Mouse (Mus musculus) midbrain, embryonic 10.5 days (tissue): Measurements from ENCODE around the gene Mis18a. TPM values are rescaled to one million over a fixed set of nuclear protein-coding genes. Genes with fewer than 3 reads are reported as not detected.

ENCODE experiments used
- DNase-seq: peaks from one replicate; pipeline ENCODE4 v3.0.0-alpha.2; 2017; ENCODE audit warnings: low spot score
- H3K27ac ChIP-seq: fragments of 300-500 bp; sonication (generic); replicated peaks from 2 replicates; pipeline ENCODE4 v1.5.1; 2016; ENCODE audit warnings: mild to moderate bottlenecking
- H3K27me3 ChIP-seq: fragments of 300-500 bp; sonication (generic); 2 replicates; pipeline ENCODE4 v1.6.1; 2016; ENCODE audit warnings: low read depth, mild to moderate bottlenecking; ENCODE audit not compliant: poor library complexity, severe bottlenecking
- H3K36me3 ChIP-seq: fragments of 300-500 bp; sonication (generic); 2 replicates; pipeline ENCODE4 v1.6.1; 2016; ENCODE audit warnings: mild to moderate bottlenecking, moderate library complexity
- H3K4me1 ChIP-seq: fragments of 300-500 bp; sonication (generic); 2 replicates; pipeline ENCODE4 v1.6.1; 2016
- H3K4me3 ChIP-seq: fragments of 300-500 bp; sonication (generic); 2 replicates; pipeline ENCODE4 v1.5.1; 2016; ENCODE audit warnings: mild to moderate bottlenecking, moderate library complexity
- H3K9me3 ChIP-seq: fragments of 300-500 bp; sonication (generic); replicated peaks from 2 replicates; pipeline ENCODE4 v1.6.1; 2016; ENCODE audit warnings: mild to moderate bottlenecking
- WGBS: fragments of 180-500 bp; shearing (Covaris S2); methylation state at CpG from one replicate; pipeline ENCODE4 v1.1.7; 2016; 5-methylcytosine and 5-hydroxymethylcytosine counted together
- polyA plus RNA-seq: library from polyadenylated mRNA; unstranded; fragments of >200 nt; fragmentation: Nextera tagmentation; extraction: Ambion mirVana; gene quantifications from 2 replicates; pipeline ENCODE4 v1.2.1, GENCODE M21; 2016

Mis18a gene
- 87.7 and 106 TPM in 2 replicates for polyA plus RNA-seq

DNA sequence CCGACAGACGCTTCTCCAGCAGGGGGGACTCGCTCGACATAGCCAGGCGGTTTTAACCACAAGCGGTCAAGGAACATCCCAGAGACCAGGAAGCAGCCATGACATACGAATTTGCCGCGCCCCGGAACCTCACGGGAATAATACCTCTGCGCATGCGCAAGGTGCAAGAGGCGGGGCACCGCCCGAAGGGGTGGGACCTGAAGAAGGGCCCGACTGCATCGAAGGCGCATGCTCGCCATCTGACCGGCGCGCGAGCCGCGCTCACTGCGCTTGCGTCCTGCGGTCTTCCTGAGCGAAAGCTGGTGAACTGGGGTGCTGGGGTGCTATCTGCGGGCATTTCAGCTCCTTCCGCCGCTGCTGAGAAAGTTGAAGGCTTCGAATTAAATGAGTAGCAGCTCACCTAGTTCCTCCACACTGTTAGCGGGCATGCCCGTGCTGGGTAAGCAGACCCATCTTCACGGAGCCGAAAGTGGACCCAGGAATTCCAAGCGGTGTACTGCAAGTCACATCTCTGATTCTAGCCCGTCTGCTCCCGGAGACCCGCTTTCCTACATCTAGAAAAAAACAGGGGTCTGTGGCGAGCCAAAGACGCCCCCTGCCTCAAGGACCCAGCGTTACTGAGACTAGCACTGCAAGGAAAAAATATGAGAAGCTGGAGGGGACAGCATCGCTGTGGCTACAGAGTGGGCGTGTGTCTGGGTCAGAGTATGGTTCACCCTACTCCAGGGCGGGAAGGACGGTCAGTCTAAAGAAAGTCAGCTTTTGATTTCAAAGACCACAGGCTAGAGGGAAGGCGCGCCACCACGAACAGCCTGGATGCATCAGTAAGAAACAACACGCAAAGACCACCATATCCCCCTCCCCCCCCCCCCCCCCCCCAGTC is at the start of gene Mis18a:
Mis18a (minus strand) TSS at position 172 of the 883 bp plus-strand sequence.
- peak; percentile 97 for DNase-seq
- Histone ChIP-seq H3K4me1 (peaks cover 13% of the 10 kb centered on the region), H3K36me3 (peaks cover 31% of the 10 kb centered on the region), H3K4me3 (peak within 1 kb of the TSS; percentile 85), H3K27me3 (no peaks in the 10 kb centered on the region), H3K27ac (peak within 1 kb of the TSS; percentile 88), H3K9me3 (peaks cover 9% of the 10 kb centered on the region; the same call in 1 of the 2 replicates)
- 3% methylated on average over 53 of the region's 53 CpGs for WGBS

DNA sequence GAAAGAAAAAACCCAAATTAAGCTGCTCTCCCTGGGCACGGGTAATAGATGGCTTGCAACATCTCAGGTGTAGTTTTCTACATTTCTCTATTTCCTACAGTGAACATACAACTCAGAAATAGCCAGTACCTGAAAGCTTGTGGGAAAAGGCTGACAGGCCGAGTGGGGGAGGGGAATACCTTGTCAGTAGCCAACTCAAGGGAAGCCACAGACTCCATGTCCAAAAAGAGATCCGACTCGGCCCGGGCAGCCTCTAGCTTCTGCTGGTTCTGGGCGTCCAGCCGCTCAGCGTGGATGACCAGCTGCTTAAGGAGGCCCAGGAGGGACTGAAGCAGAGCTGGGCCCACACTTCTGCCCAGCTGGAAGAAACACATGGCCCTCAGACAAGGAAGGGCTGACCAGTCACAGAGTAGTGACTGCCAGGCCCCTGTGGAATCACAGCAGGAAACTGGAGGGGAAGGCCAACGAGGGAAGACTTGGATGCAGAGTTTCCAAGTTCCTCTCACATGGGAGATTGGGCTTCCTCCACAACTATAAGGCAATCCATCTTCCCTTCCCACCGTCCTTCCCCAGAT is 48.8 kb upstream of the Mis18a start:
- Histone ChIP-seq H3K4me1 (peaks cover 11% of the 10 kb centered on the region), H3K36me3 (peaks cover 100% of the 10 kb centered on the region), H3K4me3 (no peak overlapping the region), H3K27ac (no peak overlapping the region), H3K9me3 (no peaks in the 10 kb centered on the region), H3K27me3 (no peaks in the 10 kb centered on the region)
- 87% methylated on average over 10 of the region's 10 CpGs for WGBS
- DNase-seq: no peak

DNA sequence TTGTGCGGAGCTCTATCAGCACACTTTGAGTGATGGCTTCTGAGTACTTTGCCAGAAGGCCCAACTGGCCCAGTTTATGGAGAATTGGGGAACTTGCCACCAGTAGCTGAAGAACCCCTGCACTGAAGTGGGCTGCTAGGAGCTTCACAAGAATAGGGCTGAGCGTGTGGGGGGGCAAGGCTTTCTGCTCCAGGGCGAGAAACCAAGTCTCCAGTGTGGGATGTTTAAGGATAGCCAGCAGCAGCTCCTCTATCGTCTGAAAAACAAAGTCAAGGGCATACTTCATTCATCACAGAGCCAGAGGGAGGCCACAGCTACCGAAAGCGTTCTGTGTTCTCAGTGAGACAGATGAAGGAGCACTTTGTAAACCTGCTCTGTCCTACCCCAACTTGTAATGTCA is 47.4 kb upstream of the Mis18a start:
- DNase-seq: no peak
- Histone ChIP-seq H3K36me3 (peaks cover 100% of the 10 kb centered on the region), H3K4me3 (no peak overlapping the region)

DNA sequence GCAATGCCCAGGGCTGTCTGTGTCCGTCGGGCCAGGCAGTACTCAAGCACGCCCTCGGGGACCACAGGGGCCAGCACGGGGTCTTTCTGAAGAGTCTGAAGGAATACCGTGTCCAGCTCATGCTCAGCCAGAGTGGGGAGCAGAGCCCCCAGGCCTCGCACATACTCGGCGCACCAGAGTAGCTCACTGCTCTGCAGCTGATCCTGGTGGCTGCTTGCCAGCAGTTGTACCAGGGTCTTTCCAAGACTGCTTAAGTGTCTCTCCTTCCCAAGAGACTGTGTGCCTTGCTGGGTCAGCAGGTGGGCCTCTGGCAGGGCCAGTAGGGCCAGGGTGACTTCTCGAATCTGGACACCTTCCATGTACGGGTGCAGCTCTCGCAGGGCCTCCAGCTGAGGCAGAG is 47.0 kb upstream of the Mis18a start:
- no peak overlapping the region for H3K27ac ChIP-seq
- no peaks in the 10 kb centered on the region for H3K9me3 ChIP-seq
- no peak overlapping the region for H3K4me3 ChIP-seq
- no peaks in the 10 kb centered on the region for H3K27me3 ChIP-seq
- WGBS: 96% methylated on average over 12 of the region's 12 CpGs
- no peak for DNase-seq
- peaks cover 4% of the 10 kb centered on the region for H3K4me1 ChIP-seq
- peaks cover 100% of the 10 kb centered on the region for H3K36me3 ChIP-seq

More for the DNA sequence above, 47.4 kb upstream of the Mis18a start:
- no peaks in the 10 kb centered on the region for H3K27me3 ChIP-seq
- peaks cover 7% of the 10 kb centered on the region for H3K4me1 ChIP-seq
- no peaks in the 10 kb centered on the region for H3K9me3 ChIP-seq
- 92% methylated on average over 6 of the region's 6 CpGs for WGBS
- H3K27ac ChIP-seq: no peak overlapping the region

DNA sequence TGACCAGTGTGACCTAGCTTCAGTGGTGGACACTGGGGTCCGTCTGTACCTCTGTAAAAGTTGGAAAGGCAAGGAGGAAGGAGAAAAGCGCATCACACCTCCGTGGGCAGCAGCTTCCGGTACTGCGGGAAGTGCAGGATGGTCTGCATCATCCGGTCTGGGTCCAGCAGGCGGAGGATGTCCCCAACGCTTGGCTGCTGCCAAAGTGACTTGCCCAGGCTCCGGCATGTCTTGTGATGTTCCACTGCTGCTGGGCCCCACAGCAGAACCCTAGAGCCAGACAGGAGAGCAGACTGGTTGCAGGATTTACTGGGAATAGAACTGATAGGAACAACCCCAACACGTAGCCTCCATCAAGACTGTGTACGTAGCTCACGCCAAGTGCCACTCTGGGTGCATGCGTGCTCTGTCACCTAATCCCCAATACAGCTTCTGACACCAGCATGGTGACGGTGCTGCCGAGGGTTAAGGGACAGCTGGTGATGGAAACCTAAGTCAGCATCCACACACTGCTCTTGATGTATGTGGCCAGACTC is 39.8 kb upstream of the Mis18a start:
- Histone ChIP-seq H3K9me3 (no peaks in the 10 kb centered on the region), H3K4me1 (no peaks in the 10 kb centered on the region), H3K36me3 (peaks cover 95% of the 10 kb centered on the region), H3K27ac (no peak overlapping the region), H3K4me3 (no peak overlapping the region), H3K27me3 (no peaks in the 10 kb centered on the region)
- DNase-seq: no peak
- WGBS: 95% methylated on average over 15 of the region's 15 CpGs

DNA sequence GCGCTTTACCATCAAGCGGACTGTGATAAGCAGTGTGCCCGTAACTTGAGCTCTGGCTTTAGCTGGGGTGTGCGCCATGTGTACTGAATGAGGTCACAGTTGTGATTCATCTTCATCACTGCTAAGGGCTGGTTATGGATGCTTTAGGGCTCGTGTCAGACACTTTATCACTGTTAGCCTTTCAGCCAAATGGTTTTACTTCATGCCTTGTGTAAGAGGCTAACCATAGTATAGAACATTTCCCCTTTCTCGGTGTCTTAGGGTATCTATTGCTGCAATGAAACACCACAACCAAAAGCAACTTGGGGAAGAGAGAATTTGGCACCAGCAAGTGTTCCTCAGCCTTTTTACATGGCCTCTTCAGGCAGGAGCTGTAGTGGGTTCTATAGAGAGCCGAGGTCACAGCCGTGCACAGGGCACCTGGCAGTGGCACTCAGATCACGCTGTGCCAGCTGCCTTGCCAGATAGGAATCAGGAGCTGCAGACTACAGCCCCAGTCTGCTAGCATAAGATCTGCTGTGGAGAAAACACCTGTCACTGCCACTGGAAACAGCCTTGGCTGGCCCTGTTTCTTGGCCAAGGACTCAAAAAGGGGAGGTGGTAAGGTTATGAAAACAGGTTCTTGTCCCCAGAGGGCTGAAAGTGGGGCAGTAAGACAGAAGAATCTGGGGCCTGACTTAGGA is 38.1 kb upstream of the Mis18a start:
- no peak for DNase-seq
- no peaks in the 10 kb centered on the region for H3K27me3 ChIP-seq
- no peaks in the 10 kb centered on the region for H3K9me3 ChIP-seq
- peaks cover 95% of the 10 kb centered on the region for H3K36me3 ChIP-seq
- H3K4me1 ChIP-seq: no peaks in the 10 kb centered on the region
- no peak overlapping the region for H3K27ac ChIP-seq
- WGBS: 92% methylated on average over 9 of the region's 9 CpGs
- H3K4me3 ChIP-seq: no peak overlapping the region

DNA sequence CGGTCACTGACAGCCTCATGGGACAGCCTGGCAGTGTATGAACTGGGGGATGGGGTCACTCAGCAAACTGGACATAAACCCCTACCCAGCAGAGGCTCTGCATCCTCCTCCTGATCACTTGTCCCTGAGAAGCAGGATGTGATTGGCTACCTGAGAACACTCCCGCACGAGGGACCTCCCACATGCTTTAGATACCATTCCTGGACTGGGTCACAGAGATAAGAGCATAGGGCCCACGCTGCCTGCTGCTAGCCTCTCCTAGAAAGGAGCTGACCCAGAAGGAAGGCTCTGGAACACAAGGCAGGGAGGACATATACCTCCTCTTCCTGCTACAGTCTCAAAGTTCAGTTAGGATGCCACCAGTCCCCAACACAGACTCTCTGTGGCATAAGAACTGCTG is 33.3 kb upstream of the Mis18a start:
- no peaks in the 10 kb centered on the region for H3K27me3 ChIP-seq
- H3K4me3 ChIP-seq: no peak overlapping the region
- H3K36me3 ChIP-seq: peaks cover 90% of the 10 kb centered on the region
- no peak overlapping the region for H3K27ac ChIP-seq
- no peak for DNase-seq
- H3K9me3 ChIP-seq: no peaks in the 10 kb centered on the region
- WGBS: 87% methylated on average over 4 of the region's 4 CpGs
- no peaks in the 10 kb centered on the region for H3K4me1 ChIP-seq

DNA sequence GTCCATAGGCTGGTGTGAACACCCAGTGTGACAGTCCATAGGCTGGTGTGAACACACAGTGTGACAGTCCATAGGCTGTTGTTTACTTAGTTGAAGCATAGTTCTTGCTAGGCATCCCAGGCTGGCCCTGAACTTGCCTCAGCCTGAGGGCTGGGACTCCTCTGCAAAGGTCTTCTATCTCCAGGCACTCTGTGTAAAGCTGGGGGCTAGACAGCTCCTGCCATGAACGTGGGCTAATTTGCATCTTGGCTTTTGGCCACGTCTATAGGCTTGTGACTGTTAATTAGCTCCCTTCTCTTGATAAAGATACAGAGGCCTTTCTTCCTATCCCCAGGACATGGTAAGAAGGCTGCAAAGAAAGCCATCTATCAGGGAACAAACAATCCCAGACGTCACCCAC is 32.1 kb upstream of the Mis18a start:
- WGBS: 83% methylated on average over 3 of the region's 3 CpGs
- no peaks in the 10 kb centered on the region for H3K4me1 ChIP-seq
- H3K27ac ChIP-seq: no peak overlapping the region
- H3K9me3 ChIP-seq: no peaks in the 10 kb centered on the region
- DNase-seq: no peak
- H3K4me3 ChIP-seq: no peak overlapping the region
- no peaks in the 10 kb centered on the region for H3K27me3 ChIP-seq
- peaks cover 94% of the 10 kb centered on the region for H3K36me3 ChIP-seq

DNA sequence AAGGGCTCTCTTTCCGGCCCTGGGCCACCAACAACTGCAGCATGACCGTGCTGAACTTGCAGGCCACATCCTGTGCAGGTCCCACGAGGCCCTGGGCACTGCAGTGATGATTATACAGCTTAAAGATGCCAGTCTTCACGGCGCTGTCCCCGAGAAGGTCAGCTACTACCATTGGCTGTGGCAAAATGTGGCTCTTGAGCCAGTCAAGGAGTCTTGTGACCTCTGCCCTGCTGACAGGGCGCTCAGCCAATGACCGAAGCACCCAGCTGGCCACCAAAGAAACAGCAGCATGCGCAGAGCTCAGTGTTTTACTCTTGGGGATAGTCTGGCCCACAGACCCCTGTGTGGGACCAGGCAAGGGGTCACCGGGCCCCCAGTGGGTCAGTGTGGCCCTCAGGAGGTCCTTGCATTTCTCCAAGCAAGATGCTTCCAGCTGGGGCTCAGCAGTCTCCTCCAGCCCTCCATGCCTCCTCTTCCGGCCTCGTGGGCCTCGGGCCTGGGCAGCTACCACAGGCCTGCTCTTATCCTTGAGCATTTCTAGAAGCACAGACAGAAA is 26.3 kb upstream of the Mis18a start:
- Histone ChIP-seq H3K4me1 (peaks cover 7% of the 10 kb centered on the region), H3K27ac (no peak overlapping the region), H3K36me3 (peaks cover 77% of the 10 kb centered on the region), H3K4me3 (no peak overlapping the region), H3K27me3 (no peaks in the 10 kb centered on the region), H3K9me3 (no peaks in the 10 kb centered on the region)
- no peak for DNase-seq
- WGBS: 91% methylated on average over 13 of the region's 13 CpGs

DNA sequence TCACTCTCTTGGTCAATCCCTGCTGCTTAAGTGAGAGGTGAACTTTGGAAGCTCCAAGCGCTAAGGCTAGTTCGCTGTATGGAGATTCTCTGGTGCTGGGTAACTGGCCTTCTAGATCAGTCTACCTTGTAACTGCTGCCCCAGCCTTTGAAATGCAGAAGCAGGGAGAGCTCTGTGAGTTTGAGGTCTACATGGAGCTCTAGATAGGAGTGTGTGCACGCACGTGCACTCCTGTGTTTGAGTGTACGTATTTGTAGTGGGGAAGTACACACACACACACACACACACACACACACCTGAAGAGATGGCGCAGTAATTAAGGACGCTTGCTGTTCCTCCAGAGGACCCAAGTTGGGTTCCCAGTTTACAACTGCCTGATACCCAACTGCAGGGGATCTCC is 21.0 kb upstream of the Mis18a start:
- no peak for DNase-seq
- Histone ChIP-seq H3K27ac (no peak overlapping the region), H3K4me1 (peaks cover 7% of the 10 kb centered on the region), H3K36me3 (peaks cover 31% of the 10 kb centered on the region), H3K4me3 (no peak overlapping the region), H3K27me3 (no peaks in the 10 kb centered on the region), H3K9me3 (no peaks in the 10 kb centered on the region)
- 94% methylated on average over 7 of the region's 7 CpGs for WGBS

DNA sequence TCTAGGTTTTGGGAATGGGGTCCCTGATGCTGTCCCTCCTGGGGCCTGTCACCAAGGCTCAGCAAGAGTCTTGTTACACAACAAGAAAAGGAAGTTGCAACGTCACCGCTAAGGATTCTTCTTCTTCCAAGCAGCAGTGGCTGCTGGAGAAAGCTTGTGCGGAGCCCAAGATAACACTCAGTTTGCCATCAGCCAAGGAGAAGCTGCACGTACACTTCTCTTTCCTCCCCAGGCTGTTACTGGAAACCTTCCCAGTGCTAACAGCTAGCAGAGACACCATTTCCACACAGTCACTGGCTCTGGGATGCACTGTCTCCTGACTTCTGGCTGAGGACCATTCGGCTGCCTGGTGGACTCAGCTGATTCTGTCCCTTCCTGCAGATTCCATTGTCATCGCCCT is 19.9 kb upstream of the Mis18a start:
- WGBS: 89% methylated on average over 6 of the region's 6 CpGs

More for the DNA sequence above, 19.9 kb upstream of the Mis18a start:
- Histone ChIP-seq H3K4me3 (no peak overlapping the region), H3K27me3 (no peaks in the 10 kb centered on the region), H3K27ac (no peak overlapping the region), H3K4me1 (peaks cover 7% of the 10 kb centered on the region), H3K9me3 (no peaks in the 10 kb centered on the region), H3K36me3 (peaks cover 20% of the 10 kb centered on the region)
- DNase-seq: no peak
